Comparison of ENCODE assay signal across 8 mouse cellular contexts in the genomic region with DNA sequence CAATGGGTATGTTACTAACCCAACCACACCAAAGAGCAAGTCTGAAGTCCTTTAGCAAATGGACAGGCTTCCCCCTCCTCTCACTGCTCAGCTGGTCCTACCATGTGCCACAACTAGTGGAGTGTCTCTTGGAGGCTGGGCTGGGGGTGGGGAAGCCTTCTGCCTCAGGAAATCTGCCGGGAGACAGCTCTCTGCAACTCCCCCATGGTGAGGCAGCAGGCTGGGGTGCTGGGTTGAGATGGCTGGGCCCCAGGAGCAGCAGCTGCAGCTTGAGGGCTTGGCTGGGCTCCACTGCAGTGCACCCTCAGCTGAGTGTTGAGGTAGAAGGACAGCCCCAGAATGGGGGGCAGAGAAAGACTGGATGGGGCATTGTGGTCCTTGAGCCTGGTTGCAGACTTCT. TPM values are rescaled to one million over a fixed set of nuclear protein-coding genes. Genes with fewer than 3 reads are reported as not detected.
DNase-seq lines count a peak whose midpoint lies in the region; ATAC-seq and TF ChIP-seq lines count a peak whose summit lies in the region.

No protein-coding gene starts in this region.

- no peak for TF ChIP-seq EP300 in liver, postnatal 0 days (IDR thresholded peaks at IDR 0.05; ENCODE audit: low read depth)

- 43% methylated on average over 1 of the region's 1 CpGs for WGBS in limb, embryonic 12.5 days
- 35% methylated on average over 1 of the region's 1 CpGs for WGBS in limb, embryonic 10.5 days
- WGBS in embryonic facial prominence, embryonic 13.5 days: 25% methylated on average over 1 of the region's 1 CpGs
- WGBS in liver, embryonic 12.5 days (ENCODE audit: insufficient replicate concordance): 21% methylated on average over 1 of the region's 1 CpGs
- WGBS in liver, postnatal 0 days (ENCODE audit: insufficient replicate concordance): 33% methylated on average over 1 of the region's 1 CpGs

- H3K27ac ChIP-seq in limb, embryonic 12.5 days: no peak overlapping the region
- H3K27ac ChIP-seq in limb, embryonic 10.5 days: no peak overlapping the region
- no peak overlapping the region for H3K27ac ChIP-seq in embryonic facial prominence, embryonic 13.5 days
- H3K27ac ChIP-seq in liver, embryonic 12.5 days: no peak overlapping the region
- H3K27ac ChIP-seq in liver, postnatal 0 days (ENCODE audit: low read depth): no peak overlapping the region

- peak overlapping the region; percentile 23; the same call in 1 of the 2 replicates for H3K4me2 ChIP-seq in limb, embryonic 12.5 days
- peak overlapping the region; percentile 79 for H3K4me2 ChIP-seq in embryonic facial prominence, embryonic 13.5 days
- H3K4me2 ChIP-seq in liver, embryonic 12.5 days: no peak overlapping the region
- no peak overlapping the region for H3K4me2 ChIP-seq in liver, postnatal 0 days (ENCODE audit: low read depth, low read length)

- no peak; the same call in 1 of the 2 replicates for ATAC-seq in limb, embryonic 12.5 days (ENCODE audit: insufficient number of reproducible peaks, insufficient read depth, low FRiP score, low TSS enrichment, low read depth)
- no peak for ATAC-seq in embryonic facial prominence, embryonic 13.5 days (ENCODE audit: insufficient number of reproducible peaks, insufficient read depth, low FRiP score, low TSS enrichment, low read depth)
- ATAC-seq in liver, embryonic 12.5 days: no peak
- ATAC-seq in liver, postnatal 0 days: no peak

- H3K9ac ChIP-seq in limb, embryonic 12.5 days (replicated peaks): no peak overlapping the region
- peak overlapping the region; percentile 16; the same call in 1 of the 2 replicates for H3K9ac ChIP-seq in embryonic facial prominence, embryonic 13.5 days
- H3K9ac ChIP-seq in liver, embryonic 12.5 days: no peak overlapping the region
- no peak overlapping the region for H3K9ac ChIP-seq in liver, postnatal 0 days (replicated peaks)

- H3K4me3 ChIP-seq in limb, embryonic 12.5 days (replicated peaks): no peak overlapping the region
- no peak overlapping the region for H3K4me3 ChIP-seq in limb, embryonic 10.5 days
- peak overlapping the region; percentile 10; the same call in 1 of the 2 replicates for H3K4me3 ChIP-seq in embryonic facial prominence, embryonic 13.5 days
- no peak overlapping the region for H3K4me3 ChIP-seq in liver, embryonic 12.5 days
- H3K4me3 ChIP-seq in liver, postnatal 0 days (ENCODE audit: low read depth, low read length): no peak overlapping the region

- no peaks in the 10 kb centered on the region for H3K36me3 ChIP-seq in limb, embryonic 12.5 days
- no peaks in the 10 kb centered on the region for H3K36me3 ChIP-seq in limb, embryonic 10.5 days
- H3K36me3 ChIP-seq in embryonic facial prominence, embryonic 13.5 days: no peaks in the 10 kb centered on the region
- no peaks in the 10 kb centered on the region for H3K36me3 ChIP-seq in liver, embryonic 12.5 days
- H3K36me3 ChIP-seq in liver, postnatal 0 days (replicated peaks; ENCODE audit: insufficient read depth, low read length): no peaks in the 10 kb centered on the region

- TF ChIP-seq CTCF in liver, postnatal 0 days (IDR thresholded peaks at IDR 0.05; ENCODE audit: low read depth): no peak

- DNase-seq in limb, embryonic 10.5 days (ENCODE audit: low spot score): no peak
- DNase-seq in layer of hippocampus, adult 9-11 months: peak; percentile 87
- peak; percentile 64 for DNase-seq in right cerebral cortex, postnatal 25 days
- no peak for DNase-seq in spleen, adult 18-20 months
- DNase-seq in liver, postnatal 0 days: no peak

- H3K4me1 ChIP-seq in limb, embryonic 12.5 days (replicated peaks): no peaks in the 10 kb centered on the region; the same call in 1 of the 2 replicates
- no peaks in the 10 kb centered on the region for H3K4me1 ChIP-seq in limb, embryonic 10.5 days
- H3K4me1 ChIP-seq in embryonic facial prominence, embryonic 13.5 days: peaks cover 13% of the 10 kb centered on the region
- no peaks in the 10 kb centered on the region for H3K4me1 ChIP-seq in liver, embryonic 12.5 days
- H3K4me1 ChIP-seq in liver, postnatal 0 days (ENCODE audit: insufficient read depth): no peaks in the 10 kb centered on the region

- H3K9me3 ChIP-seq in limb, embryonic 12.5 days: no peaks in the 10 kb centered on the region
- no peaks in the 10 kb centered on the region for H3K9me3 ChIP-seq in limb, embryonic 10.5 days (replicated peaks)
- no peaks in the 10 kb centered on the region for H3K9me3 ChIP-seq in embryonic facial prominence, embryonic 13.5 days
- H3K9me3 ChIP-seq in liver, embryonic 12.5 days (replicated peaks): no peaks in the 10 kb centered on the region
- no peaks in the 10 kb centered on the region for H3K9me3 ChIP-seq in liver, postnatal 0 days (ENCODE audit: low read length)

- H3K27me3 ChIP-seq in limb, embryonic 12.5 days: peaks cover 76% of the 10 kb centered on the region
- H3K27me3 ChIP-seq in limb, embryonic 10.5 days (ENCODE audit: low read depth, poor library complexity, severe bottlenecking): peaks cover 100% of the 10 kb centered on the region
- peaks cover 74% of the 10 kb centered on the region for H3K27me3 ChIP-seq in embryonic facial prominence, embryonic 13.5 days
- H3K27me3 ChIP-seq in liver, embryonic 12.5 days (replicated peaks): peaks cover 66% of the 10 kb centered on the region
- H3K27me3 ChIP-seq in liver, postnatal 0 days (ENCODE audit: insufficient read depth, low read length): peaks cover 39% of the 10 kb centered on the region

RNA-seq across cellular contexts. Expression of a gene that starts 2.1 kb away (rescaled TPM):
- 1.4 TPM in 2 replicates for polyA plus RNA-seq in limb, embryonic 12.5 days (2016; fragmentation: Nextera tagmentation; extraction: Ambion mirVana)
- 0.49 and 1.2 TPM in 2 replicates for polyA plus RNA-seq in limb, embryonic 10.5 days (2016; fragmentation: Nextera tagmentation; extraction: Ambion mirVana)
- polyA plus RNA-seq in embryonic facial prominence, embryonic 13.5 days (2015; fragmentation: Nextera tagmentation; extraction: Ambion mirVana): 3.7 TPM in 2 replicates
- 0.73 and 0.75 TPM in 2 replicates for polyA plus RNA-seq in liver, embryonic 12.5 days (2016; fragmentation: Nextera tagmentation; extraction: Ambion mirVana)
- polyA plus RNA-seq in liver, postnatal 0 days (2015; fragmentation: Nextera tagmentation; extraction: Ambion mirVana): 3.0 and 3.7 TPM in 2 replicates

Comparison
In these comparisons a context has a peak if more than half of its experiments do, and no peak if none do; other contexts are left out.
1. H3K4me2 ChIP-seq: peak in limb, embryonic 12.5 days (single experiment) and embryonic facial prominence, embryonic 13.5 days (single experiment); none in liver, embryonic 12.5 days (single experiment) and liver, postnatal 0 days (single experiment).
2. DNase-seq: peak in layer of hippocampus, adult 9-11 months (single experiment) and right cerebral cortex, postnatal 25 days (single experiment); none in limb, embryonic 10.5 days (single experiment), spleen, adult 18-20 months (0 of 2) and liver, postnatal 0 days (single experiment).